Mouse (Mus musculus) Muller cell, postnatal 12 days (primary cell): ENCODE measurements around the gene Sppl2b.

ENCODE experiments used
- DNase-seq: peaks from one replicate; pipeline ENCODE4 v3.0.0-alpha.2; 2015; ENCODE audit errors: inconsistent ontology term

The Sppl2b gene

DNA sequence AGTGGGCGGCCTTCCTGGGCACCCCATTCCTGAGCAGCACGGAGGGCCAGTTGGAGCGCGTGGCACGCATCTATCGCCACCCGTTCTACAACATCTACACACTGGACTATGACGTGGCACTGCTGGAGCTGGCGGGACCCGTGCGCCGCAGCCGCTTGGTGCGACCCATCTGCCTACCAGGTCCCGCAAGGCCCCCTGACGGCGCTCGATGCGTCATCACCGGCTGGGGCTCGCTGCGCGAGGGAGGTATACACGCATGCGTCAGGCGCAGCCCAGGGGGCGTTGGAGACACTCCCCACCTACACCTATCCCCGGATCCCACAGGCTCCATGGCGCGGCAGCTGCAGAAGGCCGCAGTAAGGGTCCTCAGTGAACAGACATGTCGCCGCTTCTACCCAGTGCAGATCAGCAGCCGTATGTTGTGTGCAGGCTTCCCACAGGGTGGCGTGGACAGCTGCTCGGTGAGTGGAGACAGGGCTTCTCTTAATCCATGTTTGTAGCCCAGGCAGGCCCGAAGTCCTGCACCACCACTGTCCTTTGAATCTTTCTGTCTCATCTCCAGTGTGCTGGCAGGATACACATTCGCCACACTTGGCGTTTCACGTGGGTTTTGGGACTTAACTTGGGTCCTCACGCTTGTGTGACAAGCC is 42.9 kb downstream of the Sppl2b start:
- no peak for DNase-seq

DNA sequence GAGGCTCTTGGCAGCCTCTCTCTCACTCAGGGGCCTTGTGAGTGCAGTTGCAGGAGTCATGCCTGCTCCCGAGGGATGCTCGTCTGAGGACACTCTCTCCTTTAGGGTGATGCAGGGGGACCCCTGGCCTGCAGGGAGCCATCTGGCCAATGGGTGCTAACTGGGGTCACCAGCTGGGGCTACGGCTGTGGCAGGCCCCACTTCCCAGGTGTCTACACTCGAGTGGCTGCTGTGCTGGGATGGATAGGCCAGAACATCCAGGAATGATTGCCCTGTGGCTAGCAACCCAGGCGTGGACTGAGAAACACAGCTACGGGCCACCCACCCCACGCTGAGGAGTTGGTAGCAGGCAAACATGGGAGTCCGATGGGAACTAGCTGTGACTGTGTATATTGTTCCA is 44.0 kb downstream of the Sppl2b start:
- DNase-seq, result no peak

DNA sequence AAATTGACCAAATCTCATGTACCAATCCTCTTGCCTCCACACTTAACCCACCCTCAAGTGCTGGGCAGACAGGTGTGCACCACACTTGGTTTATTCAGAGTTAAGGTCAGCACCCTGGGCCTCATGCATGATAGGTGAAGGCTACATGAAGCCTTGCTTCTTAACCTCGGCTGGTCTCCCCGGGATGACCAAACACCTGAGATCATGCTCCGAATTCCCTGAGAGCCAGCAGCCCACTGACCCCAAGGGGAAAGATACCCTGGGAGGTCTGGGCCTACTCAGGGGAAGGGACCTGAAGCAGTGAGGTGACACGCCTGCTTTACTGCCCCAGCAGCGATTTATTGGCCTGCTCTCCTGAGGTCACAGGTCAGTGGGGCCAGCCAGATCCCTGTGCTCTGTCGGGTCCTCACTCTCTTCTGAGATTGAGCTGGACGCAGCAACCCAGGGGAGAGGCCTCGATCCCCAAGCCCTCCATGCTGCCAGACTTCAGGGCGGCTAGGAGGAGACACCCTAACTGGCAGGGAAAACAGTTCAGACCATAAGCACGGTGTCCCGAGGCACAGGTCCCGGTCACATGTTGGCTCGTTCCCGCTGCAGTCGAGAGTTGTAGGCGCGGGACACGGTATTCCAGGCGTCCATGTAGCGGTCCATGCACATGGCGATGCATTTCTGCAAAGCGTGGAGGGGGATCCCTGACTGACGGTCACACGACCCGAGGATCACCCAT is 44.7 kb downstream of the Sppl2b start:
- no peak for DNase-seq

DNA sequence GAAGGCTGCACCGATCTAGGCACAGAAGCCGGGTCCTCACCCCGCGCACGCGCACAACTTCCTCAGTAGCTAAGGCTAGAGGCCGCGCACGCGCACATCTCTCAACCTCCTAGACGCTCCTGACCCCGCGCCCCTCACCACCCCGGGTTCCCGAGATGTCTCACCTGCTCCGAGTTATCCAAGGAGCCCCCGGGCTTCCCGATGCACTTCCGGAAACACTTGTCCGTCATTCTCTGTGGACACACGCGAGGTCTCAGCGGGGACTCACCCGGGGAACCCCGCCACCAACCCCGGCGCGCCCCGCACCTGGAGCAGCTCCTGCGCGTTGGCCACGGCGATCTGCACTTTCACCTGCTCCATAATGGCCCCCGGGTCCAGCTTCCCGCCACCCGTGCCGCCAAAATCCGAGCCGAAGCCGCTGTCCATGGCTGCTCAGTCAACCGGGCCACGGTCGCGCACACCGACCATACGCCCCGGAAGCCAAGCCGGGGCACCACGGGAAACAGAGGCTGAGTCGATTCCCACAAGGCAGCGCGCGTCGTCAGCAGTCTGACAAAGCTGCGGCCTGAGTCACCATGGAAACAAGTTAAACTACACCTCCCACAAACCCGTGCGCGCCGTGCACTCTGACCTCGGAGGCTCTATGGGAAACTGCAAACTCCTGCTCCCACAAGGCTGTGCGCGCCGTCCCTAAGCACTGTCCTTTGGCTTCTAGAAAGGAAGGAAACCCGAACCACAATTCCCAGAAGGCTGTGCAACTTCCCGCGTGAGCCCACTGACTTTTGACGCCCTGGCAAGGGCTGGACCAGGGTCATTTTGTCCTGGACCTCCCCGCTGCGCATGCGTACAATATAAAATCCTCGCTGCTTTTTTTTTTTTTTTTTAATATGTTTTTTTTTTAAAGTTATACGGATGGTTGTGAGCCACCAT is 45.5 kb downstream of the Sppl2b start, which contains the start of gene Timm13:
Timm13 (minus strand) TSS at position 652 of the 930 bp plus-strand sequence.
- DNase-seq, result peak; percentile 99

DNA sequence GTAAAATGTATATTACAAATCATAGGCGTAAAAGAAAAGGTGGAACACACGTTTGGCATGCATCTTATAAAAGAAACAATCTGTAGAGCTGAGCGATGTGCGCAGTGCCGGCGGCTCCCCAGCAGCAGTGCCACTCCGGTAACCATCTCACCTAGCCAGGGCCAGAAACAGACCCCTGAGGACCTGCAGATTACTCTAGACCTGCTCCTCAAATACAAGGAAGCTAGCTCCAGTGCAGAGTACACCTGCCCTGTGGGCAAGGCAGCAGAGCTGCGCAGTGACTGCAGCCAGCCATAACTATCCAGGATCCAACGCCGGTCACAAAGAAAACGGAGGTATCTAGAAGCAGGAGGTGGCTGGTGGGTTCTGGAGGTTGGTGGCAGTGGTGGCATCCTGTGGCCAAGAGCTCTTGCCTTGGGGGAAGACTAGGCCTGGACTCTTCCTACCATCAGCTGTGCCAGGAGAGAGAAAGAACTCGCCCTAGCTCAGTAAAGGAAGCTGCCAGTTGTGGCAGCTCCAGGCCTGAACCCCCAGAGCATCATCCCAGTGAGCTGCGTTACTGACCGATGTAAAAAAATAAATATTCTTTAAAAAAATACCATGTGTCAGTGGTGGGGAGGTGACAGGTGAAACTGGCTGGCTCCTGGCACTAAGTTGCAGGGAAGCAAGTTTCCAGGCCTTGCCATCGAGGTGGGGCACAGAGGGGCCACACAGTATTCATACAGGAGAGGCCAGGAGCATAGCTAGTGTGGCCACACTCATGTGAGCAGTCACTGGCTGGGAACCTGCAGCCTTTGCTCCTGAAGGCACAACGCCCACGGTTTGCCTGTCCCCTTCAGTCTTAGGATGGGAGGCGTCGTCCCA is 46.6 kb downstream of the Sppl2b start:
- DNase-seq, result no peak

DNA sequence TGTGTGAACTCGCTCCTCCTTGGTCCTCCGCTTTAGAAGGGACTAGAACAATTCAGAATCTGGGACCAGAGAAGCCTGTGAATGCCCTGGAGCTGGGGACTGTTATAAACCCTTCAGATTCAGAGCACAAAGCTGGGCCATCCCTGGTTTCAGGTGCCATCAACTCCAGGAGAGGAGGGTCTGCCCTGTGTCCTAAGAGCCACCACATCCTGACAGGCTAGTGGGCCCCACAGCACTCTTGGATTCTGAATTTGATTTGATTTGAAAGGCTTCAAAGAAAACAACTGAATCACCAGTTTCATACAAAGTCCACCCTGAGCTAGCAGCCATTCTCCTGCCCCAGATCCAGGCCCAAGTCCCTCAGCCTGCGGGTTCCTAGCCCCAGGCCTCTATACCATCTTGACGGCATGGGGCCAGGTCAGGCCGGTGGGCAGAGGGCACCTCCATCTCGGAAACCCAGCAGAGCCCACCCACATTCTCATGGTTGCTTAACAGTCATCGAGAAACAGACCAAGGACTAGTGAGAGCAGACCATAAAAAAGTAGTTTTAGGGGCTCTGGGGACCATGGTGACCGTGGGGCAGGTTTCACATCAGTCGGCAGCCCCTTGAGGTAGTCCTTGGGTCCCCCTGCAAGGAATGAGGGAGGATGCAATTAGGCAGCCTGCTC is 47.3 kb downstream of the Sppl2b start:
- DNase-seq, result no peak

DNA sequence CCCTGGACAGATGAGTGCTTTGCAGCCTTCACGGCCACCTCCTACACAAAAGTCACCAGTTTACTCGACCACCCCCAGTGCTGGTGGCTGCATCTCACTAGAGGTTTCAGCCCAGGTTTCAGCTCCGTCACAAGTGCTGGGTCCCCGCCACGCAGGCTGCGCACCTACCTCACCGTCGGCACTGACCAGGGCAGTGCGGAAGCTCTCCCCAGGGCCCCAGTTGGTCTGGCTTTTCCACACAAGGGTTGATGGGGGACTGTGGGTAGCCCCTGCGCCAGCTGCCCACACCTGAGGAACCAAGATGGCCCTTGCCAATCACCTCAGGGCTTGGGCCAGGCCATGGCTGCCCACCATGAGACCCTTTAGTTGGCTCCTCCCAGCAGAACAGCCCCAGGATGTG is 48.2 kb downstream of the Sppl2b start:
- DNase-seq, result no peak

DNA sequence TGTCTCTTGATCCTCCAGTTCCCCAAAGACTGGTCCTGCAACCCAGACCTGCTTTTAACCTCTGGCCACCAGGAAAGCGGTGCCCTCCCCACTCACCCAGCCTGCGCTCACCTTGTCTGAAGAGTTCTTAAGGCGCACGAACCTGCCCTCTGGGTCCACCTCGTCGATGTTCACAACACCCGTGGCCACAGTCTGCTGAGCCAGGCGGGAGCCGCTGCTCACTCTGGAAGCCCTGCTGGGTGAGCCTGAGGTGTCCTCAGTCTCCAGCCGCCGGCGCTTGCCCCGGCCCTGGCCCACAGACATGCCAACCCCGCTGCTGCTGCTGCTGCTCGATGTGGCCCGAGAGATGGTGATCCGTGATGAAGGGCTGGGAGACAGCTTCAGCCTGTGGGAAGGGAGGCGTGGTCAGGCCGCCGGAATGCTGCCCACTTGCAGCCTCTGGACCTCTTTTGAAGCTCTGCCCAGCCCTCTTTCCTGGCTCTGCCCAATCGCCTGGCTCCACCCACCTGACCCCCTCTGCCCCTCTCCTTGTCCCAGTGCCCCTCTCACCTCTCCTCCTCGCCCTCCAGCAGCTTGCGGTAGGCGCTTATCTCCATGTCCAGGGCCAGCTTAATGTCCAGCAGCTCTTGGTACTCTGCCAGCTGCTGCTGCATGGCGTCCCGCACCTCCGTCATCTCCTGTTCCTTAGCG is 49.1 kb downstream of the Sppl2b start:
- no peak for DNase-seq

DNA sequence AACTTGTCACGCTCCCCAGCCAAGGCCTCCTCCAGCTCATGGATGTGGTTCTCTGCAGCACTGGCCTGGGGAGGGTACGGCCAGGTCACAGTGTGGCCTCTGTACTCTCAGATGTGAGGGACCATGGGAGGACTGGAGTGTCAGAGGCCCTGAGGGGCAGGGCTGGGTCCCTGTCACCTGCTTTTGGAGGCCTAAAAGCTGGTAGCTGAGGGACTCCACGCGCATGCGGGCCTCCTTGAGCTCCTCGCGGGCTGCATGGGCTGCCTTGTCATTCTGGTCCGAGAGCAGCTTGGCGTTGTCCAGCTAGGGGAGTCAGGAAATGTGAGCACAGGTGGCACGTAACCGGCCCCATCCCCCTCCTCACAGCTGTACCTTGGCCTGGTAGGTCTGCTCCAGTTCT is 49.6 kb downstream of the Sppl2b start:
- DNase-seq, result no peak

DNA sequence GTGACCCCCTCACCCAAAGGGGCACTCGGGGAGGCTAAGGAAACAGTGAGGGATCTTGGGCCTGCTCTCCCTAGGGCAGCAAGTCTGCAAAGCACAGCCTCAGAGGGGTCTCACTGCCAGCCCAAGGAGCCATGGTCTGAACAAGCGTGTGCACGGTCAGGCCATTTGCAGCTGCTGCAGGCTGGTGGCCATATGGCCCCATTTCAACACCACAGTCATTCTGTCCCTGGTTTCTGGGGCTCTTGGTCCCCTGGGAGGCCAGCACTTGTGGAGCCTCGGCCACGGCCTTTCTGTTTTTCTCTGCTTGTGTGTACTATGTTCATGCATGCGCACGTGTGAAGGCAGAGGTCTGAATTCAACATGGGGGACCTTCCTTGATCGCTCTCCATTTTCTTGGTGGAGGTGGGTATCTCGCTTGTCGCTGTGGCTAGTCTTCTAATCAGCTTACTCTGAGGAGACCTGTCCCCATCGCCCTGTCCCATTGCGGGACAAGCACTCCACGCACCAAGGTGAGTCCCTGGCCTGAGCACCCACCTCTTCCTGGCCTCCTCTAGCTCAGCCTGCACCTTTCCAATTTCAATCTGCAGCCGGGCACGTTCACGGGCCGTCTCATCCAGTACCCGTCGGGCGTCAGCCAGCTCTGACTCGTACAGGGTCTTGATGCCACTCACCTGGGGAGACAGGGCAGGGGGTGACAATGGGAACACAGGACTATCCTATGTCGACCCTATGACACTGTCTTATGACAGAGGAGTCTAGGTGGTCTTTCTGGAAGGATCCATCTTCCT is 54.5 kb downstream of the Sppl2b start:
- DNase-seq, result no peak

DNA sequence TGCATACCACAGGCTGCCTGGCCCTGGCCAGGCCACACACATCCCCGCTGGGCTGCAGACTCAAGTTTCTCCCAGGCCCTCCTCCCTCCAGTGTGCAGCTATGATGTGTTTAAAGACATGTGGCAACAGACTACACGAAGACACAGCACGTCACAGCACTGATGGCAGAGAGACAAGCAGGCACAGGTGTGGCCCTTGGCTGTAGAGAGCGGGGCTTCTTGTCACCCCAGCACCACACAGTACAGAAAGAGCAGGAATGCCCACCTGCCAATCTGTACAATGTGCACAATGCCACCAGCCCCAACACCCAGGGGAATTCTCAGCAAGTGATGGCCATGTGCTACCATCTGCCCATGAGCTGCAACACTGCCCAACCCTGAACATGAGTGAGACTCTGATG is 56.3 kb downstream of the Sppl2b start:
- no peak for DNase-seq

DNA sequence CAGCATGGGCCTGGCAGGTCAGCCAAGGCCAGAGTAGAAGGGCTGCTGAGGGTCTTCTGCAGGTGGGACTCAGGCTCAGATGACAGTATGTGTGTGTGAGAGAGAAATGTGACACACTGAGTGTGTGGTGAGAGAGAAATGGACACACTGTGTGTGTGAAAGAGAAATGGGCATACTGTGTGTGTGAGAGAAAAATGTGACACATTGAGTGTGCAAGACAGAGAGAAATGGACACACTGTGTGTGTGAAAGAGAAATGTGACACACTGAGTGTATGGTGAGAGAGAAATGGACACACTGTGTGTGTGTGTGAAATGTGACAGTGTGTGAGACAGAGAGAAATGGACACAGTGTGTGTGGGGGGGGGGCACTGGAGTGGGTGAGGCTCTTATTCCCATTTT is 56.8 kb downstream of the Sppl2b start:
- DNase-seq, result no peak

DNA sequence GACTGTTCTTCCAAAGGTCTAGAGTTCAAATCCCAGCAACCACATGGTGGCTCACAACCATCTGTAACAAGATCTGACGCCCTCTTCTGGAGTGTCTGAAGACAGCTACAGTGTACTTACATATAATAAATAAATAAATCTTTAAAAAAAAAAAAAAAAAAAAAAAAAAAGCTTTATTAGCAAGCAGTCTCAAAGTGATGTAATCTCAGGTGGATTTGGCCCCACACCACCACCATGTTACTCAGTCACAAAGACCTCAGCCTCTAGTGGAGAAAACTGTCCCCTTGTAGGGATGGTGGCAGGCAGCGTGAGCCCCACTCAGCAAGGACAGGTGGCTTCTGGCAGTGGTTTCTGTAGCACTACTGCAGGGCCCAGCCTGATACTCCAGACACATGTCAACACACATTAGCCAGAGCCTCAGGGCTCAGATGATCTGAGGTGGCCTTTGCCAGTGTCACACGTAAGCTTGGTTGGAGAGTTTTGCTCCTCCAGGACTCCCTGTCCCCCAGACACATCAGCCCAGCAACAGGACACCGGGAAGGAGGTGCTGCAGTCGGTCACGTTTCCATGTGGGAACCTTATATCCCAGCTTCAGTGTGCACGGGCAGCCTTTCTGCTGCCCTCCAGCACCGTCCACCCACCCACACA is 58.4 kb downstream of the Sppl2b start:
- no peak for DNase-seq

DNA sequence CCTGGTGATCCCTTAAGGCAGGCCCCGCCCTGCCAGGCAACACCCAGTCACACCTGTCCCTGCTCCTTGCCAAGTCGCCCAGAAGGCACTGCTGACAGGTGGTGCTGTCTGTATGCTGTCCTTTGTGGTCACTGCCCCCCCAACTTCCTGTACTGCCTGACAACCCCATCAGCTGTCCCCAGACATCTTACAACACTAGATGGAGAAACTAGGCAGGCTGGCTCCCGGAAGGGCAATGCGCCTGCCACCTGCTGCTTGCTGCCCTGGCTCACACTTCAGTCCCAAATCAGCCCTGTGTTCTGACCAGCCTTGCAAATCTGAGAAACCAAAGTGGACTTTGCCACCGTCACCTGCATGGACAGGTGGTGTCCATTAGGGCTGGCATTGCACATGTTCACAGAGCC is 59.2 kb downstream of the Sppl2b start:
- no peak for DNase-seq

DNA sequence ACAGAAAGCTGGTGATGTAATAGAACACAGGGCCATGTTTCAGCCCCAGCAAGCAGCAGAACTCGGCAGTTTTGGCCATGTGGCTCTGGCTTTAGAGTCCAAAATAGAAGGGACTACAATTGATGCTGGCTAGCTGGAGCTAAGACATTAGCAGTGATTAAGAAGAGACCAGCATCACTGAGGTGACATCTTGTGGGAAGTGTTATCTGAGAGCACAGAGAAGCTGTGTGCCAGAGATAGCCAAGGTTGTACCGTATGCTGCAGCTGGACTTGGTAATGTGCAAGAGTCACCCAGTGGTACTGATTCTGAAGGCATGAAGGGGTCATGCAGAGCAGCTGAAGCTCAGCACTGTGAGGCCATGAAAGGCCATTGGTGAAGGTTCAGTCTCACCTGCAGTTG is 60.2 kb downstream of the Sppl2b start:
- DNase-seq, result no peak

DNA sequence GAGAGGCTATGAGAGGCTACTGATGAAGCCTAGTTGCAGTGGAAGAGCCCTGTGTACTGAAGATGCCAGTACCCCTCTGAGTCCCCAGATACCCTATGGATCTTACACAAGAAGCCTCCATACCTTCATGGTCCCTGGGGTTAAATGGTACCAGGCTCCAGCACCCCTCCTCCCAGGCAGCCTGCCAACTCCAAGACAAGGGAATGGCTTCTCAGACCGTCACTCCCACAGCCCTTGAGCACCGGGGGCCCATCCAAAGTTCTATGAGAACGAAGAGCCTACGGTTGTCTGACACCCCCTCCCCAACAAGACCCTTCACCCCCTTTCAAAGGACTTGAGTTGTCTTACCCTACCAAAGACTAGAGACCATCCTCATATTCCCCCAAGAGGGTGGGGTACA is 60.7 kb downstream of the Sppl2b start:
- DNase-seq, result no peak

DNA sequence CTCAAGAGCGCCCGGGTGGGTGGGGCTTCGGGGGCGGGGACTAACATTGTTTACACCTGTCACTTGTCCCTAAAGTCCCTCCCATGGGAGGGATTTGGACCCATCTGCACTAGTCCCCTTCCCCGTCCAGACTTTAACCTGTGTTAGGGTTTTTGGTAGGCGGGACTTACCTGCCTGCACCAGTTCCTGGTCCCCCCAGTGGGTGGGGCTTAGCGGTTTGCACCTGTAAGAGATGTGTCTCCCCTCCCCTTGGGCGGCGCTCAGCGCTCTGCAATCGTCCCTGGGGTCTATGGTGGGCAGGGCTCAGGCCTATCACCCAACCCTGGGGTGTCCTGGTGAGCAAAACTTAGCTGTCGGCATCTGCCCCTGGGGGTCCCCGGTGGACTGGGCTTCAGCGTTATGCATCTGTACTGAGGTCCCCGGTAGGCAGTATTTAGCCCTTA is 62.3 kb downstream of the Sppl2b start:
- DNase-seq, result no peak

DNA sequence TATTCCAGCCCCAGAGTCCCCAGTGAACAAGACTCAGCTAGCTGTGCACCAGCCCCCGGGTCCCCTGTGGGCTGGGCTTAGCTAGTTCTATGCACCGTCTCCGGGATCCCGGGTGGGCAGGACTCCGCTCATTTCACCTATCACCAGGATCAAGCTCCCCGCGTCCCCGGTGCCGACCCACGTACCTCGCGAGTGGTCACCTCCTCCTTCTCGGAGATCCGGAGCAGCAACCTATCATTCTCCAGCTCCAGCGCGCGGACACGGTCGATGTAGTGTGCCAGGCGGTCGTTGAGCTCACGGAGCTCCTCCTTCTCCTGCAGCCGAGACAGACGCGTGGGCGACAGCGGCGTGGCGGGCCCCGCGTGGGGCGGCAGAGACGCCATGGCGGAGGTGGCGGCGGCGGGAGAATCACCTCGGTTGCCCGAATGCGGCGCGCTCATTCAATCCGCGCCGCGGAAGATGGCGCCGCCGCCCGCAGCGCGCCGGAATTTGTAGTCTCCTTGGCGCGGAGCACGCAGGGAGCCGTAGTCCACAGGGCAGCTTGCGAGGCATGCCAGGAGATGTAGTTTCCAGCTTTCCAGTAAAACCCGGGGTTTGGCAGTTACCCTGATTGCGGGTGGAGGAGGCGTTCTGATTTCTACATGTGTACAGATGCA is 62.8 kb downstream of the Sppl2b start, which contains the start of gene Lmnb2:
Lmnb2 (minus strand) TSS at position 467 of the 656 bp plus-strand sequence.
- DNase-seq, result peak; percentile 81
